Mouse (Mus musculus): ENCODE results near the gene Elp4. TPM values are rescaled to one million over a fixed set of nuclear protein-coding genes. Genes with fewer than 3 reads are reported as not detected.

Elp4 gene
- polyA plus RNA-seq, 1 experiment, result 7.0 TPM

DNA sequence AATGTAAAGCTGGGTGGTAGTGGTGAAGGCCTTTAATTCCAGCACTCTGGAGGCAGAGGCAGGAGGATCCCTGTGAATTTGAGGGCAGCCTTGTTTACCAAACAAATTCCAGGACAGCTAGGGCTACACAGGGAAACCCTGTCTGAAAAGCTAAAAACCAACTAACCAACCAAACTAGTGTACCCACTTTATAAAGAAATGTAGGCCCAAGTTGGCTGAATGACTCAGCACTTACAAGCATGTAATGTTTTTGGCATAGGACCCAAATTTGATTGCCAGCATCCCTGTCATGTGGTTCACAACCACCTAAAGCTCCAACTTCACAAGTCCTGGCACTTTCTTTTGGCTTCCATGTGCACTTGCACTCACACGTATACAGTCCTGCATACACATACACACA lies 12.3 kb upstream of the Elp4 start:
- H3K79me3 ChIP-seq (ENCODE audit: low read depth), result peaks cover 6% of the 10 kb centered on the region
- no peak overlapping the region for H3ac ChIP-seq (ENCODE audit: control insufficient read depth, insufficient read length, low read depth)
- no peaks in the 10 kb centered on the region for H3K36me3 ChIP-seq (ENCODE audit: control insufficient read depth, insufficient read depth)
- peaks cover 5% of the 10 kb centered on the region for H3K79me2 ChIP-seq (ENCODE audit: control insufficient read depth, insufficient read depth)
- no peaks in the 10 kb centered on the region for H3K27me3 ChIP-seq (ENCODE audit: control insufficient read depth, insufficient read depth, insufficient read length)
- TF ChIP-seq USF1 (IDR thresholded peaks at IDR 0.05; ENCODE audit: low read depth), result peak; percentile 8
- TF ChIP-seq MAX (IDR thresholded peaks at IDR 0.05), result no peak
- H3K4me3 ChIP-seq (ENCODE audit: insufficient read depth, poor library complexity, severe bottlenecking), result no peak overlapping the region

DNA sequence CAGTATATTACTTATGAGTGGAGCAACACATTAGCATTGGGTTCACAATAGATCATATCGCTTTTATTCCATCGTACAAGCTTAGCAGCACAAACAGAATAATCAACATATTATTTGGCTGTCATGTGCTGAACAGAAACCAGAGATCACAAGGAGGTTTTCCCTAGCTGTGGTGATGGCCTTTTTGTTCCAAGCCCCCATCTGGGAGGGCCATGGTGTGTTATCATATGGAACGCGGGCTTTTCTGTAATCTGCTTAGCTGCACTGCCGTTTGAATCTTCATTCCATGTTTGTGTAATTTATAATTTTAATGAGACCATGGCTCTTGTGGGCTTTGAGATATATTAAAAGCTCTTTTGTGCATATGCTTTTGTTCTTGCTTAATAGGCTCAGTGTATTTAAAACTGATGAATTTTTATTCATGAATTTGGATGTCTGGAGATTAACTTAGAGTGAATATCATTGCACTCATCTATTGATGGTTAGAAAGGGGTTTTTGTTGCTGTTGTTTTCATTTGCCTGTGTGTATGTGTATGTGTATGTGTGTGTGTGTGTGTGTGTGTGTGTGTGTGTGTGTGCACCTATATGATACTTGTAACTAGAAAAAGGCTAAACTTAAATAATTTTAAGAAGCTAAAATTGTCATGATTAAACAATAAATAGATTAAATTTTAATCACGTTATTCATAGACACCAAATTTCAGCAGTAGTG lies 9.4 kb upstream of the Elp4 start:
- no peak for TF ChIP-seq CTCF (IDR thresholded peaks at IDR 0.05; ENCODE audit: control insufficient read depth, insufficient read depth, insufficient read length)
- Histone ChIP-seq H3K36me3 (ENCODE audit: control insufficient read depth, insufficient read depth) (peaks cover 8% of the 10 kb centered on the region), H3K4me3 (ENCODE audit: insufficient read depth, poor library complexity, severe bottlenecking) (no peak overlapping the region), H3ac (ENCODE audit: control insufficient read depth, insufficient read length, low read depth) (no peak overlapping the region), H3K79me2 (ENCODE audit: control insufficient read depth, insufficient read depth) (peaks cover 5% of the 10 kb centered on the region), H3K79me3 (ENCODE audit: low read depth) (peaks cover 6% of the 10 kb centered on the region), H3K27me3 (ENCODE audit: control insufficient read depth, insufficient read depth, insufficient read length) (no peaks in the 10 kb centered on the region)

- Histone ChIP-seq H3K36me3 (ENCODE audit: control insufficient read depth, insufficient read depth) (peaks cover 8% of the 10 kb centered on the region), H3K79me2 (ENCODE audit: control insufficient read depth, insufficient read depth) (peaks cover 8% of the 10 kb centered on the region), H3K27me3 (ENCODE audit: control insufficient read depth, insufficient read depth, insufficient read length) (no peaks in the 10 kb centered on the region), H3K4me3 (ENCODE audit: insufficient read depth, poor library complexity, severe bottlenecking) (no peak overlapping the region), H3K79me3 (ENCODE audit: low read depth) (peaks cover 6% of the 10 kb centered on the region), H3ac (ENCODE audit: control insufficient read depth, insufficient read length, low read depth) (no peak overlapping the region)
- TF ChIP-seq CTCF (IDR thresholded peaks at IDR 0.05; ENCODE audit: control insufficient read depth, insufficient read depth, insufficient read length) (no peak), USF1 (IDR thresholded peaks at IDR 0.05; ENCODE audit: low read depth) (no peak), CEBPB (IDR thresholded peaks at IDR 0.05; ENCODE audit: low read depth) (no peak), MYOD1 (IDR thresholded peaks at IDR 0.05; ENCODE audit: control insufficient read depth, insufficient read length, low read depth) (no peak), MYOG (IDR thresholded peaks at IDR 0.05; ENCODE audit: control insufficient read depth, extremely low read depth, insufficient read length) (no peak), MAX (IDR thresholded peaks at IDR 0.05) (no peak)
Measured at GRCm38 (mm10) chr2:105910611-105911010, 6.2 kb upstream of the Elp4 start.

DNA sequence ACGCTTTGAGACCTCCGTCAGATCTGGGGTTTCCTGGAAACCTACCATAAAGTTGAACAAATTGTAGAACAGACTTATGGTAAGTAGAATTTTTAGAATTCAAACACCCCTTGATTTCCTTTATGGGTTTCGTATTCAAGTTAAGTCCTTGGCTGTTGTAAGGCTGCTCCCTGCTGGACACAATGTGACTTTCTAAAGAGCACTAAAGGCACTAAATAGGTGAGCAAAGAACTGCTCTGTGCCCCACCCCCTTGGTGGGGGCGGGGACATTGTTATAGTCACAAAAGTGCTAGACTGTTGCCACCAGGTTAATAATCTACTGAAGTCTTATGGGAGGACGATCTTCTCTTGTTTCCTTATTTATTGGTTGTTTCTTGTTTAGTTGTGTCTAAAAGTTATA lies 4.0 kb upstream of the Elp4 start:
- no peak overlapping the region for H3ac ChIP-seq (ENCODE audit: control insufficient read depth, insufficient read length, low read depth)
- H3K27me3 ChIP-seq (ENCODE audit: control insufficient read depth, insufficient read depth, insufficient read length), result no peaks in the 10 kb centered on the region
- peaks cover 14% of the 10 kb centered on the region for H3K79me2 ChIP-seq (ENCODE audit: control insufficient read depth, insufficient read depth)
- no peak for TF ChIP-seq MYOG (IDR thresholded peaks at IDR 0.05; ENCODE audit: control insufficient read depth, extremely low read depth, insufficient read length)
- TF ChIP-seq MYOD1 (IDR thresholded peaks at IDR 0.05; ENCODE audit: control insufficient read depth, insufficient read length, low read depth), result no peak
- TF ChIP-seq CEBPB (IDR thresholded peaks at IDR 0.05; ENCODE audit: low read depth), result no peak
- TF ChIP-seq MAX (IDR thresholded peaks at IDR 0.05), result no peak
- no peak for TF ChIP-seq USF1 (IDR thresholded peaks at IDR 0.05; ENCODE audit: low read depth)
- no peak for TF ChIP-seq FOSL1 (IDR thresholded peaks at IDR 0.05; ENCODE audit: insufficient read depth, low read length, poor library complexity, severe bottlenecking)
- TF ChIP-seq CTCF (IDR thresholded peaks at IDR 0.05; ENCODE audit: control insufficient read depth, insufficient read depth, insufficient read length), result no peak
- peaks cover 3% of the 10 kb centered on the region for H3K79me3 ChIP-seq (ENCODE audit: low read depth)
- H3K36me3 ChIP-seq (ENCODE audit: control insufficient read depth, insufficient read depth), result peaks cover 8% of the 10 kb centered on the region
- H3K4me3 ChIP-seq (ENCODE audit: insufficient read depth, poor library complexity, severe bottlenecking), result no peak overlapping the region

DNA sequence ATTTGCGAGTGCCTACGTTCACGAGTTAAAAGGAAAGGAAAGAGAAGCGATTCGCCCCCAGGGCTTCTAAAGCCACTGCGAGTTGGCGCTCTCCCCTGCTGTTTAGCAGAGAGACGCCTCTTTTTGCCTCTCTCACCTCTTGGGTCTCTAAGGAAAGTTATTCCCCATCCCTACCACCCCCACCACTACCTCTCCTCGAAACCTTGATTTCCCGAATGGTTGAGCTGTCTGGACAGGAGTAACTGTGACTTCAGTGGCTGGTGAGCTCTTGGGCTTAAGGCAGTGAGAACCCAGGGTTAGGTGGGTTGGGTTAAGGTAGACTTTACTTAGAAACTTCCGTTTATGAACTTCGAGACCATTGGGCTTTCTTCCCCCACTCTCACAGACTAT lies 388 bp upstream of the Elp4 start:
- peaks cover 21% of the 10 kb centered on the region for H3K79me2 ChIP-seq (ENCODE audit: control insufficient read depth, insufficient read depth)
- TF ChIP-seq MYOG (IDR thresholded peaks at IDR 0.05; ENCODE audit: control insufficient read depth, extremely low read depth, insufficient read length) (no peak), CEBPB (IDR thresholded peaks at IDR 0.05; ENCODE audit: low read depth) (no peak), FOSL1 (IDR thresholded peaks at IDR 0.05; ENCODE audit: insufficient read depth, low read length, poor library complexity, severe bottlenecking) (no peak), USF1 (IDR thresholded peaks at IDR 0.05; ENCODE audit: low read depth) (no peak), MYOD1 (IDR thresholded peaks at IDR 0.05; ENCODE audit: control insufficient read depth, insufficient read length, low read depth) (no peak), MAX (IDR thresholded peaks at IDR 0.05) (no peak), CTCF (IDR thresholded peaks at IDR 0.05; ENCODE audit: control insufficient read depth, insufficient read depth, insufficient read length) (no peak)
- H3K36me3 ChIP-seq (ENCODE audit: control insufficient read depth, insufficient read depth), result peaks cover 1% of the 10 kb centered on the region
- no peaks in the 10 kb centered on the region for H3K27me3 ChIP-seq (ENCODE audit: control insufficient read depth, insufficient read depth, insufficient read length)
- peak overlapping the region; percentile 52 for H3ac ChIP-seq (ENCODE audit: control insufficient read depth, insufficient read length, low read depth)
- H3K4me3 ChIP-seq (ENCODE audit: insufficient read depth, poor library complexity, severe bottlenecking), result peak overlapping the region; percentile 75
- H3K79me3 ChIP-seq (ENCODE audit: low read depth), result peaks cover 7% of the 10 kb centered on the region

GRCm38 (mm10) chr2:105890816-105891215 lies 13.5 kb downstream of the Elp4 start:
- Histone ChIP-seq H3K79me3 (ENCODE audit: low read depth) (no peaks in the 10 kb centered on the region), H3K4me3 (ENCODE audit: insufficient read depth, poor library complexity, severe bottlenecking) (no peak overlapping the region), H3K27me3 (ENCODE audit: control insufficient read depth, insufficient read depth, insufficient read length) (no peaks in the 10 kb centered on the region), H3ac (ENCODE audit: control insufficient read depth, insufficient read length, low read depth) (no peak overlapping the region), H3K36me3 (ENCODE audit: control insufficient read depth, insufficient read depth) (peaks cover 19% of the 10 kb centered on the region), H3K79me2 (ENCODE audit: control insufficient read depth, insufficient read depth) (no peaks in the 10 kb centered on the region)
- TF ChIP-seq CEBPB (IDR thresholded peaks at IDR 0.05; ENCODE audit: low read depth), result no peak
- no peak for TF ChIP-seq CTCF (IDR thresholded peaks at IDR 0.05; ENCODE audit: control insufficient read depth, insufficient read depth, insufficient read length)
- TF ChIP-seq USF1 (IDR thresholded peaks at IDR 0.05; ENCODE audit: low read depth), result no peak
- no peak for TF ChIP-seq MYOG (IDR thresholded peaks at IDR 0.05; ENCODE audit: control insufficient read depth, extremely low read depth, insufficient read length)
- no peak for TF ChIP-seq FOSL1 (IDR thresholded peaks at IDR 0.05; ENCODE audit: insufficient read depth, low read length, poor library complexity, severe bottlenecking)
- TF ChIP-seq MAX (IDR thresholded peaks at IDR 0.05), result no peak
- no peak for TF ChIP-seq MYOD1 (IDR thresholded peaks at IDR 0.05; ENCODE audit: control insufficient read depth, insufficient read length, low read depth)
